In the genomic region with DNA sequence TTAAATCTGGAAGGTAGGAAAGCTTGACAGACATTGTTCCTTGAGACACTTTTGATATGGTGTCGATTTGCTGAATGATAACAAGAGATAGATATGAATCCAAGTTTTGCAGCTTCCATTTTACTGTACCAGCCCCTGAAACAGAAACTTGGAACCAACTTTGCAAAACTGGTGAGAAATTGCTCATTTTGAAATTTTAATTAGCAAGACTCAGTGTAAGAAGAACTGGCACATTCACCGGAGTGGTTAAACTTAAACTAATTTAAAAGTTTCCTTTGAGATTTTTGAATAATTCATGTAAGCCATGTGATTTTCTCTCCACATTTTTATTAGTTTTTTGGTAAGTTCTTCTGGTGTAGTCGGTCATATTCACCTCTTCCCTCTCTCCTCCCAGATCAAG, we compare ENCODE assay signal across 17 mouse cellular contexts.
"Had no signal": no experiment of that assay in that cellular context is flagged by ENCODE, and none has a peak within 500 bp of the region (broad histone marks: within the 10 kb centered on the region; RNA-seq: fewer than 3 reads in every experiment).

No protein-coding gene starts in this region.

- H3K4me1 ChIP-seq: neural tube, embryonic 12.5 days; neural tube, embryonic 13.5 days; neural tube, embryonic 15.5 days; stomach, embryonic 15.5 days had no signal

- H3K9me3 ChIP-seq: neural tube, embryonic 12.5 days; neural tube, embryonic 13.5 days; neural tube, embryonic 15.5 days; stomach, embryonic 15.5 days had no signal

- H3K4me3 ChIP-seq: neural tube, embryonic 12.5 days; neural tube, embryonic 13.5 days; neural tube, embryonic 15.5 days; stomach, embryonic 15.5 days had no signal

- H3K4me2 ChIP-seq: neural tube, embryonic 12.5 days; neural tube, embryonic 13.5 days; neural tube, embryonic 15.5 days; stomach, embryonic 15.5 days had no signal

- H3K9ac ChIP-seq: neural tube, embryonic 12.5 days; neural tube, embryonic 13.5 days; neural tube, embryonic 15.5 days; stomach, embryonic 15.5 days had no signal

- DNase-seq: retina, postnatal 1 day; right cerebral cortex, adult 18-20 months; right cerebral cortex, postnatal 14 days; right cerebral cortex, postnatal 25 days; right cerebral cortex, postnatal 4 days; spleen, adult 18-20 months; thymus, adult 18-20 months; thymus, adult 2 months; thymus, postnatal 14 days; thymus, postnatal 25 days; thymus, postnatal 36 days; thymus, postnatal 4 days had no signal

- H3K27ac ChIP-seq: neural tube, embryonic 12.5 days; neural tube, embryonic 13.5 days; neural tube, embryonic 15.5 days; stomach, embryonic 15.5 days; stomach, postnatal 0 days had no signal

- H3K27me3 ChIP-seq: neural tube, embryonic 12.5 days; neural tube, embryonic 13.5 days; neural tube, embryonic 15.5 days; stomach, embryonic 15.5 days had no signal

- H3K36me3 ChIP-seq: neural tube, embryonic 12.5 days; neural tube, embryonic 13.5 days; neural tube, embryonic 15.5 days; stomach, embryonic 15.5 days had no signal
